Mouse (Mus musculus) thymus, adult 2 months (tissue): Measurements from ENCODE around the gene Flrt3.

Source experiments
- CTCF ChIP-seq: fragments of 200-500 bp; IDR thresholded peaks from 2 replicates; pipeline ENCODE4 v1.5.1; 2012; ENCODE audit warnings: mild to moderate bottlenecking, control low read depth, low read length, moderate library complexity, borderline replicate concordance; ENCODE audit not compliant: control insufficient read depth, poor library complexity, insufficient read depth; ENCODE audit errors: extremely low read depth
- POLR2A ChIP-seq: fragments of 200-500 bp; IDR thresholded peaks from 2 replicates; pipeline ENCODE4 v1.6.1; 2012; ENCODE audit warnings: mild to moderate bottlenecking, low read length, control low read depth, moderate library complexity; ENCODE audit not compliant: control insufficient read depth, poor library complexity, insufficient read depth; ENCODE audit errors: extremely low read depth

DNA sequence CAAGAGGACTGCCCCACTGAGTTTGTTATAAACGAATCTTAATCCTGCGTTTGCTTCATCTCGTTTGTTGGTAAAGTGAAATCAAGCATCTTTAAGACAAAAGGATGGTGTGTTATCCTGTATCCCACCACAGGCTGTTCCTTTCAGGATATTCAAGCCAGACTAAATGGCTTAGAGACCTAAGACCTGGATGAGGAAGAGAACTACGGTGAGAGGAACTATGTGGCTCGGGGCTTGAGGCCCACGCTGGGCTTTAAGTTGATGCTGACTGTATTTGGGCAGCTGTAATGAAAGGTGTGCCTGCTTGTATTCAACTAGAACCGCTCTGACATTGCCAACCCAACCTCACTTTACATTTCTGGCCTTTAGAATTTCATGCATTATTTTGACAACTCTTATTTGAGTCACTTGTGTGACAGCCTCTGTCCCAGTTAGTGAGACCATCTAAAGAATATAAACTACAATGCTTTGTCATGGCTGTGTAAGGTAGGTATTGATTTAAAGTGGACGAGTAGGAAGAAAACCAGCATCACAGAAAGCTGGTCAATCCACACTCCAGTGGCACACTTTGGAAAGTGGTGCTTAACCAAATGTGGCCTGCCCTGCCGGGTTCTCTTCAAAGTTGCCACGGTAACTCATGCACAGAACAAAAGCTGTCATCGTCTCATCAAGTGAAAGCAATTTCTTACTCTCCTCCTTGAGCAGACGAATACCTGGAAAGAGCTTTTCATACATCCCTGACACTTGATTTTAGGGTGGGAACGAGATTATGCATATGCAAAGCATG, 3.8 kb downstream of the Flrt3 start:
- TF ChIP-seq POLR2A, result no peak
- TF ChIP-seq CTCF, result no peak
